Mouse (Mus musculus): ENCODE data around the gene Timm23. TPM values are rescaled to one million over a fixed set of nuclear protein-coding genes. Genes with fewer than 3 reads are reported as not detected.
"Not testable (repeated sequence)": the region's sequence is repeated elsewhere in the genome, so short reads cannot be mapped to it uniquely, and the experiment has no call there.

Gene Timm23
- polyA plus RNA-seq (2014; fragmentation: Nextera tagmentation; extraction: Ambion mirVana): 298 and 302 TPM in 2 replicates

DNA sequence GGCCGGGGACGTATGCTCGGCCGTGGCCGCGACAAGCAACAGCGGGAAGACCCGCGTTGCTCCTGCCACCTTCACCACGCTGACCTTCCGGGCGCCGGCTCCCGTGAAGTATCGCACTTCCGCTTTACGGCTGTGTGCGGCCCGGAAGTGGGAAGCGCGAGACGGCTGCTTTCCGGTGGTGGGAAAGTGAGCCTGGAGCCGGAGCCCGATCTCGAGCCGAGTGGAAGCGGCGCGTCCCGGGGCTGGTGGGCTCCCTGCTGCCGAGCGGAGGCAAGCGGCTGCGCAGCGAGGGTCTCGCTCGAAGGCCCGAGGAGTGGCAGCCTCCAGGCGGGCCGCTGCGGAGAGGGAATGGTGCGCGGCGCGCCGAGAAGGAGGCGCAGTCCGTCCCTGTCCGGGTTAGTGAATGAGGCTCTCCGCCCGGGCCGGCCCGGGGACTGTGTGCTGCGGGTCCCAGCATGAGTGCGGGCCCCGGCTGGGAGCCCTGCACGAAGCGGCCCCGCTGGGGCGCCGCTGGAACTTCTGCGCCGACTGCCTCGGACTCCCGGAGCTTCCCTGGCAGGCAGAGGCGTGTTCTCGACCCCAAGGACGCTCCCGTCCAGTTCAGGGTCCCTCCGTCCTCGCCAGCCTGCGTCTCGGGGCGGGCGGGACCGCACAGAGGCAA is at the start of gene Timm23, which contains the start of gene Parg:
Timm23 (minus strand) TSS at position 108 of the 661 bp plus-strand sequence.
Parg (plus strand) TSS at position 159 of the 661 bp plus-strand sequence.
- under 1% methylated on average over 33 of the region's 77 CpGs for WGBS
- DNase-seq (ENCODE audit: low spot score) (peak; percentile 95), ATAC-seq (ENCODE audit: low read depth) (peak; percentile 96)
- H3K9ac ChIP-seq (ENCODE audit: low read depth, low read length): peak within 1 kb of the TSS; percentile 92
- H3K27me3 ChIP-seq (replicated peaks; ENCODE audit: control insufficient read depth, insufficient read depth, low read length): no peaks in the 10 kb centered on the region
- H3K36me3 ChIP-seq (ENCODE audit: control insufficient read depth, insufficient read depth, low read length): peaks cover 23% of the 10 kb centered on the region
- peak within 1 kb of the TSS; percentile 68 for H3K27ac ChIP-seq (replicated peaks; ENCODE audit: low read depth, low read length)
- H3K4me3 ChIP-seq (ENCODE audit: low read depth, low read length): peak within 1 kb of the TSS; percentile 98
- peak within 1 kb of the TSS; percentile 87 for H3K4me2 ChIP-seq (ENCODE audit: low read depth, low read length)
- peaks cover 18% of the 10 kb centered on the region for H3K4me1 ChIP-seq (ENCODE audit: control insufficient read depth, insufficient read depth, low read length)
- no peaks in the 10 kb centered on the region for H3K9me3 ChIP-seq (ENCODE audit: control insufficient read depth, low read length)

DNA sequence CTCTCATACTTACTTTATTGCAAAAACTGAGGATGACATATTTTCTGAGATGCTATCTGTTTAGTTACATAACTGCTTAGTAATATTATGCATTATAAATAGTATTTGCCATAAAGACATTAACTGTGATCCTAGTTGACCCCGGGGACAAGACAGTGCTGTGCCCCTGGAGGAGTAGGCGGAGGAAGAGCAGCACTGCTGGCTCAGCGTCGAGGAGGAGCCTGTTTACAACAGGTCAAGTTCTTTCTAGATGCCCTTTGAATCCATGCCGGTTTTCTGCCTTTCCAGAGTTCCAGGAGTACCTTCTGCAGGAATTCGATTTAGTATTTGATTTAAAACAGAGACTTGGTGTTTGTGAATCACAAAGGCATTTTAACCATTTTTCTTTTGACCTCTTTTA is 47.9 kb upstream of the Timm23 start:
- no peak for ATAC-seq (ENCODE audit: low read depth)
- no peak overlapping the region for H3K9ac ChIP-seq (ENCODE audit: low read depth, low read length)
- H3K27me3 ChIP-seq (replicated peaks; ENCODE audit: control insufficient read depth, insufficient read depth, low read length): no peaks in the 10 kb centered on the region
- no peaks in the 10 kb centered on the region for H3K4me1 ChIP-seq (ENCODE audit: control insufficient read depth, insufficient read depth, low read length)
- no peak overlapping the region for H3K27ac ChIP-seq (replicated peaks; ENCODE audit: low read depth, low read length)
- peaks cover 30% of the 10 kb centered on the region for H3K36me3 ChIP-seq (ENCODE audit: control insufficient read depth, insufficient read depth, low read length)
- H3K9me3 ChIP-seq (ENCODE audit: control insufficient read depth, low read length): no peaks in the 10 kb centered on the region
- 87% methylated on average over 6 of the region's 6 CpGs for WGBS
- no peak for DNase-seq (ENCODE audit: low spot score)
- H3K4me3 ChIP-seq (ENCODE audit: low read depth, low read length): no peak overlapping the region
- H3K4me2 ChIP-seq (ENCODE audit: low read depth, low read length): no peak overlapping the region

DNA sequence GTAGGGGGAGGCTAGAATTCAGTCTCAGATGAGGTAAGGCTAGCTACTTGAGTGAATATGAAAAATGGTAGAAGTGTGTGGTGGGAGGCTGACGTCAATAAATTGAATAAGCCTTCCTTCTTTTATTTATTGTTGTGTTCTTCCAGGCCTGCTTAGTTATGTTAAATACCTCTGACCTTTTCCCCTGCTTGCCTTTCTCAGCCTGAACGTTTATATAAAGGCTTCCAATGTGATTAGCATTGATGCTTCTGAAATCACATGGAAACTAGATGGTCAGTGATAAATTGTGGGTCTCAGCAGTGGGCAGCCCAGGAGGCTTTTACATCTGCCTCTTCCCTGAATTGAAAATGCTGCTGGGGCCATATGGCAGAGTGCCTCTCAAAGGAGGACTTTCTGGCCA is 44.3 kb upstream of the Timm23 start:
- ATAC-seq (ENCODE audit: low read depth): no peak

DNA sequence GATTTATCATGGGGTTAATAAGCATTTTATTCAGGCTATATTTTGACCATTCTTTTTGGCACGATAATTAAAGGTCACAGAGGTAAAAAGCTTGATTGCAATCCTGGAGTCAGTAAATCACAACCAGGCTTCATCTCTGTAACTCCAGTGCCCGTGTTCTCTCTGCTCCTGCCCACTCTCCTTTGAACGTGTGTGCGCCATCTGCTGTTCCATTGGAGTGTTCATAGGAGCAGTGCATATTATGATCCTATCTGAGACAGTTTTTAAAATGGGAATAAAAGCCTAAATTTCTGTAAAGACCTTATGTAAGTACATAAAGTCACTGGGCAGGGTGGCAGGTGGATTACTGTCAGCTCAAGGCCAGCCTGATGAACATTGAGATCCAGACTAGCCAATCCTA is 40.7 kb upstream of the Timm23 start:
- H3K4me2 ChIP-seq (ENCODE audit: low read depth, low read length): no peak overlapping the region
- no peaks in the 10 kb centered on the region for H3K9me3 ChIP-seq (ENCODE audit: control insufficient read depth, low read length)
- WGBS: 63% methylated on average over 4 of the region's 4 CpGs
- H3K36me3 ChIP-seq (ENCODE audit: control insufficient read depth, insufficient read depth, low read length): peaks cover 36% of the 10 kb centered on the region
- no peaks in the 10 kb centered on the region for H3K4me1 ChIP-seq (ENCODE audit: control insufficient read depth, insufficient read depth, low read length)
- no peak overlapping the region for H3K4me3 ChIP-seq (ENCODE audit: low read depth, low read length)
- H3K9ac ChIP-seq (ENCODE audit: low read depth, low read length): no peak overlapping the region
- ATAC-seq (ENCODE audit: low read depth) (no peak), DNase-seq (ENCODE audit: low spot score) (no peak)
- no peaks in the 10 kb centered on the region for H3K27me3 ChIP-seq (replicated peaks; ENCODE audit: control insufficient read depth, insufficient read depth, low read length)
- no peak overlapping the region for H3K27ac ChIP-seq (replicated peaks; ENCODE audit: low read depth, low read length)

More for the DNA sequence above, 44.3 kb upstream of the Timm23 start:
- no peak for DNase-seq (ENCODE audit: low spot score)
- H3K27ac ChIP-seq (replicated peaks; ENCODE audit: low read depth, low read length): no peak overlapping the region
- no peak overlapping the region for H3K4me3 ChIP-seq (ENCODE audit: low read depth, low read length)
- H3K9me3 ChIP-seq (ENCODE audit: control insufficient read depth, low read length): no peaks in the 10 kb centered on the region
- no peaks in the 10 kb centered on the region for H3K27me3 ChIP-seq (replicated peaks; ENCODE audit: control insufficient read depth, insufficient read depth, low read length)
- no peaks in the 10 kb centered on the region for H3K4me1 ChIP-seq (ENCODE audit: control insufficient read depth, insufficient read depth, low read length)
- no peak overlapping the region for H3K4me2 ChIP-seq (ENCODE audit: low read depth, low read length)
- H3K36me3 ChIP-seq (ENCODE audit: control insufficient read depth, insufficient read depth, low read length): peaks cover 33% of the 10 kb centered on the region
- 41% methylated on average over 2 of the region's 2 CpGs for WGBS
- H3K9ac ChIP-seq (ENCODE audit: low read depth, low read length): no peak overlapping the region

DNA sequence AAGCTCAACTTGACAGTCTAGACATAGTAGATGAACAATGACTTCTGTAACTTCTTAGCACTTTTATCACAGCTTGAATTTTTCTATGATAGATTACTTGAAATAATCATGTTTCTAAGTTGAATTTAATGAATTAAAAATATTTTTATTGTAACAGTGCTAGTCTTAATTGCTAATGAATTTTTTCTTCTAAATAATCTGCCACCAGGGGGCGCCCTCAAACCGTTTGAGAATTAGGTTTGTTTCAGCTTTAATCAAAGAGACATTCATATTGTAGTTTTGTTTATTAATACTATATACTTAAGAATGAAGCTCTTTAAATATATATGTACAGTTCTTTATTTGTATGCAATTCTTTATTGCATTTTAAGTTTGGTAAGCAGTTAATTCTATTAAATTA is 27.3 kb upstream of the Timm23 start:
- WGBS: 2% methylated on average over 2 of the region's 2 CpGs
- H3K4me1 ChIP-seq (ENCODE audit: control insufficient read depth, insufficient read depth, low read length): no peaks in the 10 kb centered on the region
- H3K4me2 ChIP-seq (ENCODE audit: low read depth, low read length): no peak overlapping the region
- peaks cover 8% of the 10 kb centered on the region; the same call in 1 of the 2 replicates for H3K36me3 ChIP-seq (ENCODE audit: control insufficient read depth, insufficient read depth, low read length)
- DNase-seq (ENCODE audit: low spot score): peak; percentile 57
- no peak overlapping the region for H3K9ac ChIP-seq (ENCODE audit: low read depth, low read length)
- ATAC-seq (ENCODE audit: low read depth): no peak
- H3K27me3 ChIP-seq (replicated peaks; ENCODE audit: control insufficient read depth, insufficient read depth, low read length): no peaks in the 10 kb centered on the region
- H3K4me3 ChIP-seq (ENCODE audit: low read depth, low read length): no peak overlapping the region
- no peak overlapping the region for H3K27ac ChIP-seq (replicated peaks; ENCODE audit: low read depth, low read length)
- no peaks in the 10 kb centered on the region for H3K9me3 ChIP-seq (ENCODE audit: control insufficient read depth, low read length)

GRCm38 (mm10) chr14:32226601-32227000 is 24.9 kb upstream of the Timm23 start:
- no peak for ATAC-seq (ENCODE audit: low read depth)
- DNase-seq (ENCODE audit: low spot score): no peak
- H3K36me3 ChIP-seq (ENCODE audit: control insufficient read depth, insufficient read depth, low read length): peaks cover 5% of the 10 kb centered on the region; the same call in 1 of the 2 replicates
- no peaks in the 10 kb centered on the region for H3K27me3 ChIP-seq (replicated peaks; ENCODE audit: control insufficient read depth, insufficient read depth, low read length)
- H3K9me3 ChIP-seq (ENCODE audit: control insufficient read depth, low read length): no peaks in the 10 kb centered on the region
- H3K27ac ChIP-seq (replicated peaks; ENCODE audit: low read depth, low read length): no peak overlapping the region
- no peaks in the 10 kb centered on the region for H3K4me1 ChIP-seq (ENCODE audit: control insufficient read depth, insufficient read depth, low read length)
- H3K4me3 ChIP-seq (ENCODE audit: low read depth, low read length): no peak overlapping the region
- no peak overlapping the region for H3K4me2 ChIP-seq (ENCODE audit: low read depth, low read length)
- H3K9ac ChIP-seq (ENCODE audit: low read depth, low read length): no peak overlapping the region

DNA sequence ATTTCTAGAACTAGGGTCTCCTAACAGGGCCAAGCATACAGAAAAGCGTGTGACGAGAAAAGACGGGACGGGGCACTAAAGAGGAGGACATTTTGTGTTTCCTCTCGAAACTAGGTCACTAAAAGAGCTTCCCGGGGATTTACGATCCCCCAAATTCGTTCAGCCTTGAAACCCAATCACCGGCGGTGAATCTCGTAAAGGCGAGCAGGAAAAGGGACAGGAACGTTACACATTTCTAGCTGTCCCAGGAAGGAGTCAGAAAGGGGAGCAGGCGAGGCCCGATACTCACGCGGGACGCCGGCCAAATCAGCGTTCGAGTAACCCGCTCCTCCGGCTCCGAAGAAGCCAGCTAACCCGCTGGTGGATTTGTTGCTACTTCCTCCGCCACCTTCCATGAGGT is 344 bp downstream of the Timm23 start:
- Histone ChIP-seq H3K36me3 (ENCODE audit: control insufficient read depth, insufficient read depth, low read length) (peaks cover 28% of the 10 kb centered on the region), H3K27me3 (replicated peaks; ENCODE audit: control insufficient read depth, insufficient read depth, low read length) (no peaks in the 10 kb centered on the region), H3K9me3 (ENCODE audit: control insufficient read depth, low read length) (no peaks in the 10 kb centered on the region), H3K27ac (replicated peaks; ENCODE audit: low read depth, low read length) (peak overlapping the region; percentile 58; the same call in 1 of the 2 replicates), H3K4me3 (ENCODE audit: low read depth, low read length) (peak overlapping the region; percentile 98), H3K4me1 (ENCODE audit: control insufficient read depth, insufficient read depth, low read length) (peaks cover 18% of the 10 kb centered on the region), H3K4me2 (ENCODE audit: low read depth, low read length) (peak overlapping the region; percentile 80), H3K9ac (ENCODE audit: low read depth, low read length) (peak overlapping the region; percentile 92)
- DNase-seq (ENCODE audit: low spot score) (peak; percentile 12), ATAC-seq (ENCODE audit: low read depth) (peak; percentile 61)
- WGBS: 0% methylated on average over 21 of the region's 26 CpGs

GRCm38 (mm10) chr14:32193557-32193956 is 8.1 kb downstream of the Timm23 start:
- H3K4me2 ChIP-seq (ENCODE audit: low read depth, low read length); ATAC-seq (ENCODE audit: low read depth): not testable (repeated sequence)
- WGBS: 78% methylated on average over 5 of the region's 5 CpGs

DNA sequence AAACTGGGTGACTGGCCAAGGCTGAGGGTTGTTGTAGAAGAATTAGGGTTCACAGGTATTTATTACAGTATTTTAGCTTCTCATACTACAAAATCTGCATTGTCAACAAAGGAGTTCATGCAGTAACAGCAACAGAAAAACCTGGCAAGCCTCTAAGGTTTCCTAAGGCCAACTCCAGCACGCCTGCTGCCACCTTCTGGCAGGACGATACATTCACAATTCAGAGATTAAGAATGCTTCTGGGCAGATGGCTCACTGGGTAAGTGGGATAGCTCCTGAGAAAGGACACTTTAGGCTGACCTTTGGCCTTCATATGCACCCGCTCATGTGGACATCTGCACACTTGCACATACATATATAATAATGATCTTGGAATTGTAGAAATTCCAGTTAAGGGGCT is 9.3 kb downstream of the Timm23 start:
- Histone ChIP-seq H3K9ac (ENCODE audit: low read depth, low read length) (no peak overlapping the region), H3K27ac (replicated peaks; ENCODE audit: low read depth, low read length) (no peak overlapping the region), H3K4me2 (ENCODE audit: low read depth, low read length) (no peak overlapping the region), H3K4me1 (ENCODE audit: control insufficient read depth, insufficient read depth, low read length) (no peaks in the 10 kb centered on the region), H3K27me3 (replicated peaks; ENCODE audit: control insufficient read depth, insufficient read depth, low read length) (no peaks in the 10 kb centered on the region), H3K36me3 (ENCODE audit: control insufficient read depth, insufficient read depth, low read length) (peaks cover 79% of the 10 kb centered on the region), H3K4me3 (ENCODE audit: low read depth, low read length) (no peak overlapping the region), H3K9me3 (ENCODE audit: control insufficient read depth, low read length) (no peaks in the 10 kb centered on the region)
- no peak for ATAC-seq (ENCODE audit: low read depth)
- WGBS: 47% methylated on average over 3 of the region's 3 CpGs
- DNase-seq (ENCODE audit: low spot score): peak; percentile 76

More at GRCm38 (mm10) chr14:32193557-32193956, 8.1 kb downstream of the Timm23 start:
- not testable (repeated sequence) for DNase-seq (ENCODE audit: low spot score); H3K4me1 ChIP-seq (ENCODE audit: control insufficient read depth, insufficient read depth, low read length); H3K9ac ChIP-seq (ENCODE audit: low read depth, low read length); H3K27me3 ChIP-seq (replicated peaks; ENCODE audit: control insufficient read depth, insufficient read depth, low read length); H3K9me3 ChIP-seq (ENCODE audit: control insufficient read depth, low read length); H3K27ac ChIP-seq (replicated peaks; ENCODE audit: low read depth, low read length); H3K4me3 ChIP-seq (ENCODE audit: low read depth, low read length)
- H3K36me3 ChIP-seq (ENCODE audit: control insufficient read depth, insufficient read depth, low read length): peaks cover 78% of the 10 kb centered on the region

Data from embryonic facial prominence, embryonic 14.5 days (tissue).